Mouse (Mus musculus): ENCODE measurements around the gene Serinc5. TPM values are rescaled to one million over a fixed set of nuclear protein-coding genes. Genes with fewer than 3 reads are reported as not detected.

Gene Serinc5
- polyA plus RNA-seq, 1 experiment: 24.3 TPM

GRCm38 (mm10) chr13:92740671-92741270, 129.9 kb downstream of the Serinc5 start:
- H3K27ac ChIP-seq (ENCODE audit: insufficient read depth, low read depth, low read length): no peak overlapping the region
- TF ChIP-seq CTCF (IDR thresholded peaks at IDR 0.05; ENCODE audit: extremely low read depth, insufficient read length, insufficient replicate concordance, low read depth, low read length): no peak
- no peak for TF ChIP-seq POLR2A (IDR thresholded peaks at IDR 0.05; ENCODE audit: low read depth, low read length)
- H3K4me1 ChIP-seq (ENCODE audit: control insufficient read depth, insufficient read depth, insufficient read length, low read length): no peaks in the 10 kb centered on the region
- no peak overlapping the region for H3K4me3 ChIP-seq (ENCODE audit: low read depth, low read length)
- WGBS: 4% methylated on average over 2 of the region's 2 CpGs
- H3K36me3 ChIP-seq (ENCODE audit: control insufficient read depth, insufficient read depth, low read length): no peaks in the 10 kb centered on the region
- H3K27me3 ChIP-seq (ENCODE audit: control insufficient read depth, insufficient read depth, low read length): no peaks in the 10 kb centered on the region

DNA sequence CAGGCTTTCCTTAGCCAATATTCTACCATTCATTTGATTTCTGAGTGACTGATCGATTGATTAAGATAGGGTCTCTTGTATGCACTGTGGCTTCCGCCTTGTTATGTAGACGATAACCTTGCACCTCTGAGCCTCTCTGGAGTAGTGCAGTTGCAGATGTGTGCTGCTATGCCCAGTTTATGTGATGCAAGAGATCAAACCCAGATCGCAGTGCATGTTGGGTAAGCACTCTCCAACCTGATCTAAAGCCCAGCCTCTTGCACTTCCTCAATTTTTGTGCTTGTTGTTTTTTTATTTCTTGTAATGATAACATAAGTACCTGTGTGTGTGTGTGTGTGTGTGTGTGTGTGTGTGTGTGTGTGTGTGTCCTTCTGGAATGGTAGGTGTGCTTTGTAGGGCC, 132.0 kb downstream of the Serinc5 start:
- WGBS: 84% methylated on average over 4 of the region's 4 CpGs
- TF ChIP-seq CTCF (IDR thresholded peaks at IDR 0.05; ENCODE audit: extremely low read depth, insufficient read length, insufficient replicate concordance, low read depth, low read length) (no peak), POLR2A (IDR thresholded peaks at IDR 0.05; ENCODE audit: low read depth, low read length) (no peak)
- Histone ChIP-seq H3K27ac (ENCODE audit: insufficient read depth, low read depth, low read length) (no peak overlapping the region), H3K4me1 (ENCODE audit: control insufficient read depth, insufficient read depth, insufficient read length, low read length) (no peaks in the 10 kb centered on the region), H3K27me3 (ENCODE audit: control insufficient read depth, insufficient read depth, low read length) (no peaks in the 10 kb centered on the region), H3K4me3 (ENCODE audit: low read depth, low read length) (no peak overlapping the region), H3K36me3 (ENCODE audit: control insufficient read depth, insufficient read depth, low read length) (no peaks in the 10 kb centered on the region)

- no peaks in the 10 kb centered on the region for H3K27me3 ChIP-seq (ENCODE audit: control insufficient read depth, insufficient read depth, low read length)
- H3K4me3 ChIP-seq (ENCODE audit: low read depth, low read length): no peak overlapping the region
- H3K4me1 ChIP-seq (ENCODE audit: control insufficient read depth, insufficient read depth, insufficient read length, low read length): no peaks in the 10 kb centered on the region
- H3K27ac ChIP-seq (ENCODE audit: insufficient read depth, low read depth, low read length): no peak overlapping the region
- no peaks in the 10 kb centered on the region for H3K36me3 ChIP-seq (ENCODE audit: control insufficient read depth, insufficient read depth, low read length)
- WGBS: 83% methylated on average over 5 of the region's 5 CpGs
- TF ChIP-seq POLR2A (IDR thresholded peaks at IDR 0.05; ENCODE audit: low read depth, low read length) (no peak), CTCF (IDR thresholded peaks at IDR 0.05; ENCODE audit: extremely low read depth, insufficient read length, insufficient replicate concordance, low read depth, low read length) (no peak)
Observed at GRCm38 (mm10) chr13:92743337-92743736, 132.4 kb downstream of the Serinc5 start.

GRCm38 (mm10) chr13:92750976-92751518, 140.2 kb downstream of the Serinc5 start:
- peak overlapping the region; percentile 42 for H3K4me3 ChIP-seq (ENCODE audit: low read depth, low read length)
- no peaks in the 10 kb centered on the region for H3K4me1 ChIP-seq (ENCODE audit: control insufficient read depth, insufficient read depth, insufficient read length, low read length)
- H3K27ac ChIP-seq (ENCODE audit: insufficient read depth, low read depth, low read length): no peak overlapping the region
- H3K36me3 ChIP-seq (ENCODE audit: control insufficient read depth, insufficient read depth, low read length): no peaks in the 10 kb centered on the region
- 9% methylated on average over 7 of the region's 7 CpGs for WGBS
- no peaks in the 10 kb centered on the region for H3K27me3 ChIP-seq (ENCODE audit: control insufficient read depth, insufficient read depth, low read length)
- TF ChIP-seq CTCF (IDR thresholded peaks at IDR 0.05; ENCODE audit: extremely low read depth, insufficient read length, insufficient replicate concordance, low read depth, low read length) (peak; percentile 61; the same call in 1 of the 2 replicates), POLR2A (IDR thresholded peaks at IDR 0.05; ENCODE audit: low read depth, low read length) (no peak)

DNA sequence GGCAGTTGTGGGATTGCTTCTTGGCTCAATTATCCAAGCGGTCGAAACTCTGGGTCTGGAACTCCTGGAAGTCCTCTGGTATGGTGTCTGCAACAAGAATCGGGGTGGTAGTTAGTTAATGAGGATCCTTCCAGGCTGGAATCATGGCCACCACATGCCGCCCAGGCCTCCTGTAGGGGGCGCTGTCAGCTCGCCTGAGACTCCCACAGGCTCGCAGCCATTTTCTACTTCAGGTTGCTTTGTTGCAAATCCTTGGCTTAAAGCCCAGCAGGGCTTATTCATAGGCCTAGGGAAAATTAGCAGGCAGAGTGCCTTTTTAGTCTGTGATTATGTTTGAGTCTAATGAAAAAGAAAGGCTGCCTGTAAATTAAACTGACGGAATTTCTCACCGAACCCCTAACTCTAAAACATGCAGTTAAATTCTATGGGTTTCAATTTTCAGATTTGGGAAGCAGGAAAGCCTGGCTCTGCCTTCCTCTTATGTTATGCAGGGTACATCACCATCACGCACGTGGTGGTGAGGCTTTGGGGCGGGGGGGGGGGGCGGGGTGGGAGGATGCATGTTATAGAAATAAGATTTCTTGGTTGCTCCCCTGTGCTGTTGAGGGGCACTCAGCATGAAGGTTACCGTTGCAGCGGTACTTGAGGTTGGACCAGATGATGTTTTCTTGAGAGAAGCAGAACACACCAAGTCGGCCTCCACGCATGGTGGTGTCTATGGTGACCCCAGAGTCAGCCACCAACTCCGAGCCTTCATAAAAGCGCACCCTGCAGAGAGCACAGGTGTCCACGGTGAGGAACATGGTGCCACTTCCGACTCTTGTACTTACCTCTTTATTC, 141.1 kb downstream of the Serinc5 start:
- H3K27ac ChIP-seq (ENCODE audit: insufficient read depth, low read depth, low read length): no peak overlapping the region
- WGBS: 62% methylated on average over 21 of the region's 21 CpGs
- TF ChIP-seq POLR2A (IDR thresholded peaks at IDR 0.05; ENCODE audit: low read depth, low read length) (no peak), CTCF (IDR thresholded peaks at IDR 0.05; ENCODE audit: extremely low read depth, insufficient read length, insufficient replicate concordance, low read depth, low read length) (peak; percentile 89)
- H3K27me3 ChIP-seq (ENCODE audit: control insufficient read depth, insufficient read depth, low read length): no peaks in the 10 kb centered on the region
- no peak overlapping the region for H3K4me3 ChIP-seq (ENCODE audit: low read depth, low read length)
- no peaks in the 10 kb centered on the region for H3K36me3 ChIP-seq (ENCODE audit: control insufficient read depth, insufficient read depth, low read length)
- no peaks in the 10 kb centered on the region for H3K4me1 ChIP-seq (ENCODE audit: control insufficient read depth, insufficient read depth, insufficient read length, low read length)

- H3K4me1 ChIP-seq (ENCODE audit: control insufficient read depth, insufficient read depth, insufficient read length, low read length): no peaks in the 10 kb centered on the region
- no peaks in the 10 kb centered on the region for H3K27me3 ChIP-seq (ENCODE audit: control insufficient read depth, insufficient read depth, low read length)
- TF ChIP-seq CTCF (IDR thresholded peaks at IDR 0.05; ENCODE audit: extremely low read depth, insufficient read length, insufficient replicate concordance, low read depth, low read length) (no peak), POLR2A (IDR thresholded peaks at IDR 0.05; ENCODE audit: low read depth, low read length) (no peak)
- H3K36me3 ChIP-seq (ENCODE audit: control insufficient read depth, insufficient read depth, low read length): no peaks in the 10 kb centered on the region
- 91% methylated on average over 8 of the region's 8 CpGs for WGBS
- no peak overlapping the region for H3K4me3 ChIP-seq (ENCODE audit: low read depth, low read length)
- H3K27ac ChIP-seq (ENCODE audit: insufficient read depth, low read depth, low read length): no peak overlapping the region
Observed at GRCm38 (mm10) chr13:92753676-92754075, 142.8 kb downstream of the Serinc5 start.

DNA sequence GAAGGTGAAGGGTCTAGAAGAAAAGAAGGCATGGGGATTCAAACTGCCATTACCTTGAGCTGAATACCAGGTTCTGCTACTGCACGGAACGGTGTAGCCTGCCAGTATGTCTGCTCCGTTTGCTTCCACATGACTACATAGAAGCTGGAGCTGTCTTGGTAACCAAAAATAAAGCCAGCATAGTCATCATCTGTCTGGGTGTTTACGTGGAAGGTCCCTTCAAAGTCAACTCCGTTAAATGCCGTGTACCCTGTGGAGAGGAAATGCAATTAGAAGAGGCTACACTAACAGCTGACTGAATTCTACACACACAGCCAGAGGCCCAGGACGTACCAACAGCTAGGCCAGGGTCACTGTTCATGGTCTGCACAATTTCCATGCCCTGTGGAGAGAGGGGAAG, 144.1 kb downstream of the Serinc5 start:
- TF ChIP-seq POLR2A (IDR thresholded peaks at IDR 0.05; ENCODE audit: low read depth, low read length) (no peak), CTCF (IDR thresholded peaks at IDR 0.05; ENCODE audit: extremely low read depth, insufficient read length, insufficient replicate concordance, low read depth, low read length) (no peak)
- H3K27ac ChIP-seq (ENCODE audit: insufficient read depth, low read depth, low read length): no peak overlapping the region
- 82% methylated on average over 7 of the region's 7 CpGs for WGBS

More for the DNA sequence above, 144.1 kb downstream of the Serinc5 start:
- Histone ChIP-seq H3K4me1 (ENCODE audit: control insufficient read depth, insufficient read depth, insufficient read length, low read length) (no peaks in the 10 kb centered on the region), H3K4me3 (ENCODE audit: low read depth, low read length) (no peak overlapping the region), H3K36me3 (ENCODE audit: control insufficient read depth, insufficient read depth, low read length) (no peaks in the 10 kb centered on the region), H3K27me3 (ENCODE audit: control insufficient read depth, insufficient read depth, low read length) (no peaks in the 10 kb centered on the region)

All from small intestine, adult 2 months (tissue).